Mouse (Mus musculus) layer of hippocampus, postnatal 25 days (tissue): ENCODE measurements at regions not wholly inside any gene's neighbourhood (a gene's known extent, or its start where the extent isn't known, plus 50 kb on each side); places are given as distances from the start of the nearest gene placed in this dataset.

ENCODE experiments used
- DNase-seq, 2 experiments: peaks; one replicate each; pipeline ENCODE4 v3.0.0; 2022; ENCODE audit warnings: mixed read lengths in 2 of 2, low spot score in 1 of 2; ENCODE audit errors: extremely low spot score in 1 of 2

DNA sequence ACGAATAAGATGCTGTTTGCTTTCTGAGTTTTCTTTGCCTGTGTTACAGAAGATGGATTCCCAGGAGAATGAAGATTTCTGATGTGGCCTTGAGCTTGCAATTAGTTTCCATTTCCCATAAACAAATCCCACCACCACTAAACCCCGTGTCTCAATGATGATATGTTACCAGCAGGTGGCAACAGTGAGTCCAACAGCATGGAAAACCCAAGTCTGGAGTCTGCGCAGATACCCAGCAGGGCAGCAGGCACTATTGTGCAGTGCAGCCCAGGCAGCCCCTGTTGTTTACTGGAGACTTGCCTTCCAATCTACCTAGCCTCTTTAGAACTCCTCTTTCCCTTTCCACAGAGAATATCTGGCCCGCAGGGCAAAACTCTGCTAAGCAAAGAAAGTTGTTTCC, 62.7 kb downstream of the Bmp2 start:
- DNase-seq, result peak in 1 of 2 experiments; percentile 15

DNA sequence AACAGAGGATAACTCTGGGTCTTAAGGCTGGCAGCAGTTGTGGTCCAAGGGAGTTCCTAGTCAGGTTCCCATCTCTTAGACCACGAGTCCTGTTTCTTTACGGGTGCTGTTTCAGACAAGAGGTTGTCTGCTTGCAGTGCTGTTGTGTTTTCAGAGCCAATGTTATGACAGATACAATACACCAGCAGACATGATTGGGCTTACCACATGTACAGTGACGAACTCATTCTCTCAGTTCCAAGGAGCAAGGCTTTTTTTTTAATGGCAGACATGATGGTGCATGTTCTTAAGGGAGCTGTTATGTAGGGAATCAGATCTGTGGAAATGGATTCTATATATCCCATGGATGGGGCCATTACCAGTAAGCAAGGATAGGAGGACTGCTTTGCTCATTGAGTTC, 63.3 kb downstream of the Bmp2 start:
- DNase-seq, result no peak

DNA sequence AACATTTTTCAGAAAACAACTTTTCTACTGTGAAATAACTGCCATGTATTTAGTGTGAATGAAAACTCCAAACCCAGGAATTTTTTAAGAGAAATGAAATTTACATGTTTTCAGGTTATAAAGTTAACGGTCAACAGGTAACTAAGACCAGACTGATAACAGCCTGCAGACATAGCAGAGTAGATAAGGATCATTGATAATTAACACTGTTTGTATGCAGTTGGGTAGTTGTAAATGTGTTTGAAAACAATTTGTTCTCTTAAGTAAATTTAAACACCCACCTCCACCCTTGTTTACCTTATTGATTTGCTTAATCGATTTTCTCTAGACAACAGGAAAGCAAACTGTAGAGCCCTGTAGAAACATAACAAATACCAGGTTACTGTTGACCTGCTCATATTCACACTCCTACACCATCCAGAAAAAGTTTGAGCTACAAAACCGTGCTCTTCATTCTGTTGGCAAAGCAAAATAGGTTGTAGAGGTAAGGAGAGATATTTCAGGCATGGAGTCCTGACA, 65.4 kb downstream of the Bmp2 start:
- no peak for DNase-seq

DNA sequence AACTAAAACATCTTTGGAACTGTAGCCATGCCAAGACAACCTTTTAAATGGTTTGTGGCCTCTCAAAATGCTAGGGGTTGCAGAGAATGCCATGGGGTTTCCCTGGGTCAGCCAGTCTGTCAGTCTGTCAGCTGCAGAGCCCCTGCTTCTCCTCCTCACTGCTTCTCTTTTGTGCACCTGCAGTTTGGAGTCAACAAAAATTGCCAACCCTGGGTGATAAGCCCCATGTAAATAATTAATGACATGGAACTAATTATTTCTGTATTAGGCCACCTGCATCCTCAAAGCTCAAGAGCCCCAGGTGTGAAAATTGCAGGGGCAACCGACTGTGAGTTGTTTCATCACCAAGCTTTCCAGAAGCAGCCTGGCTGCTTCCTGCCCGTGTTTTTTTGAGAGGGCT, 70.6 kb downstream of the Bmp2 start:
- no peak for DNase-seq

DNA sequence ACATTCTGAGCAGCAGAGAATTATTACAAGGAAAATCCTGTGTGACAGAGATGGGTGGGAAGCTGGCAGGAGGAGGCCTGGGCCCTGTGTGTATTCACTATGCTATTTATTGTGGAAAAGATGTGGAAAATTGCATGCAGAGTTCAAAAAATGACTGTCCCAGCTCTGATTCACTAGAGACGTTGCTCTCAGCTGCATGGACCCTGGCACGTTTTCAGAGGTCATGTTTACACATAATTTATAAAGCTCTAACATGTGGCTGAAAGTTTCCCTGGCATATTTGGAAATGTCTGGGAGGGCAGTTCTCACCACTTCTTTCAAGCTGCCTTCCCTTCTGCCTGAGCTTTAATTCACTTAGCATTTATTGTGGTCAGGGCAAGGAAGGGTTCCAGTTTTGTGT, 73.6 kb downstream of the Bmp2 start:
- DNase-seq, result no peak

DNA sequence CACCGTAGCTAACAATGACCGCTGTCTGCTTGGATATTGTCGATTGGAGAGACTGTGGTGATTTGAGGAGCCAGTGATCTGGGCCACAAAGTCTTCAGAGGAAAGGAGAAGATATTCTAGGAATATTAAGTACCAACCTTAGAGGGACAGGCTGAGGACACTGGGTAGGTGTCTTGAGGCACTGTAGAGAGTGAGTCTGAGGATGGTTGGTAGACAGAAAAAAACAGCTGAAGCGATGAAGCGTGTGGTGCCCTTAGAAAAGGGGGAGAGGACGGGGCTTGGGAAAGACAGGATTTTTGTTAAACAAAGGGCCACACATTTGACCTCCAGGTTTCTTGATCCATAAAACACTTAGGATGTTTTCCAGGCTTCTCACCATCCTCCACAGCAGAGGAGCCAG, 76.9 kb downstream of the Bmp2 start:
- no peak for DNase-seq

DNA sequence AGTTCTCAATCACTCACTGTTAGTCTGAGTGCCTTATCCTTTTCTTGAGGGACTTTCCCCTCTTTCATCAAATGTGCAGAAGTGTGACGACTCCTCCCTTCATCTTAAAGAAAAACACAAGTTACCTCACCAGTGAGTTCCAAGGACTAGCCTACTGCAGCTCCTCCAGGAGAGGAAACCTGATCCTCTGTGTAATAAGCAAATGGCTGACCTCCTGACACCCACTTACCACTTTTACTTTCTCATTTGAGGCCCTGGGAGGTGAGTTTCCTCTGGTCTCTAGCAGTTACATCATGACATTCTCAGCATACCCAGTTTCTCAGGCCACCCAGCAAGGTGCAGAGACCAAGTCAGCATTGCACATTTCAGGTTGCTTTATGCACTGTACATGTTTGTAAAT, 83.5 kb downstream of the Bmp2 start:
- DNase-seq, result no peak

DNA sequence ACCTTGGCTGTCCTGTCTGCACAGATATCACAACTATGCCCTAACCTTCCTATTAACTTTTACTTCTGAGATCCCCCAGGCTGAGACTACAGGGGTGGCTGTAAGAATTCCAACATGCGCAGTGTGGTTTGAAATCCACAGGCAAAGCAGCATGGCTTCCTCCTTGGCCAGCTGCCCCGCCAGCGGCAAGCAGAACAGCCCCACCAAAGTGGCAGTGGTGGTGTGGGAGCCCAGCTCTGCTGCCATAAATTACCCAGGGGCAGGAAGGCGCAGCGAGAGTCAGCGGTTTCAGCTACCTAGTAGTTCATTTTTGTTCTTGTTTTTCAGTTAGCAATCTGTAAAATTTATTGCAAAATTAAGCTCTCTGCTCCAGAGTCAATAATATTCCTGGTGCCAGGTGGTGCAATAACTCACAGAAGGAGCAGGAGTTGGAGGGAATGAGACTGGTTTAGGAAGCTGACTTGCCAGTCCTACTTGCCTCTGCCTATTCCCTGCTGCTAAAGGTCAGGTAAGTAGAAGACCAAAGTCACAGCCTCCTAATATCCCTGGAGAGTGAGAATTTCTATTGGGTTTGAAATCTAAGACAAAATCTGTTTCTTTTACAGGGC, 98.0 kb downstream of the Bmp2 start:
- DNase-seq, result no peak

DNA sequence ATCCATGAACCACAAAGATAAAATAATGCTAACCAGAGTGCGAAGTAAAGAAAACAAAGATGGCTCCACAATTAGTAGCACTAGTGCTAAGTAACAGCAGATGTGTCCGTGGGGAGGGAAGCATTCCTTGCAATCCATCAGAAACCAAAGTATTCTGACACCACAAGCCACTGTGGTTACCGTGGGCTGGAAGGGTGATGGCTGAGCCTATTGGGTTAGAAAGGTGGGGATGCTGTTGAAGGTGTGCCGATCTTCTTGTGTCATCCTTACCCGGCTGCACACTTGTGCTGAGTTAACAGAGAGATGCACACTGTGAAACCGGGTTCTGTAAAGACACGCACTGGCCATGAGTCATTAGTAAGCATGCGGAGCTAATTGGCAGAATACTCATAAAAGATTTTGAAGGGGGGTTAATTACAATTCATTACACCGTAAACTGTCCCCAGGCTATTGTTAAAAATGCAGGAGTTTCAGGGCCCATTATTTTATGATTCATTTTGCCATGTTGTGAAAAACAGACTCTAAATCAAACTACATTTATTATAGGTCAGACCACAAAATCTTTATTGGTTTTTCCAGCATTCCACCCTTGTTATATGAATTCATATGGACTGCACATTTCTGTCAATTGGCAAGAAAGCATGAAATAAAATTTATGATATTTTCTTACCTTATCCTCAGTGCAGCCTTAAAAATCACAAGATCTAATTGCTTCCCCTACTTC, 114.5 kb downstream of the Bmp2 start:
- DNase-seq, result no peak

DNA sequence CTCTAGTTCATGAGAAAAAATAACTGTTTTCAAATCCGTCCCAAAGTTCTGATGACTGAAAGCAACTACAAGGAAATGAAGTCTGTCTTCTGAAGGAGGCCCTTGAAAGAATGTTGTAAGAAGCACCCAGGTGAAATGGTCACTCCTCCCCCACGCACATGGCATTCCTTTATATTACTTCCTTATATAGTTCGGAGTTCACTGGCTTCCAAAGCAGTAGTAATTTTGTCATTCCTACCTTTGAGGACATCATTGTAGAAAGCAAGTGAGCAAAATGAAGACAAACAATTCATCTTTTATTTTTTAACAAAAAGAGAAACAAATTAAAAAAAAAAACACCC, 115.1 kb downstream of the Bmp2 start:
- DNase-seq, result no peak

DNA sequence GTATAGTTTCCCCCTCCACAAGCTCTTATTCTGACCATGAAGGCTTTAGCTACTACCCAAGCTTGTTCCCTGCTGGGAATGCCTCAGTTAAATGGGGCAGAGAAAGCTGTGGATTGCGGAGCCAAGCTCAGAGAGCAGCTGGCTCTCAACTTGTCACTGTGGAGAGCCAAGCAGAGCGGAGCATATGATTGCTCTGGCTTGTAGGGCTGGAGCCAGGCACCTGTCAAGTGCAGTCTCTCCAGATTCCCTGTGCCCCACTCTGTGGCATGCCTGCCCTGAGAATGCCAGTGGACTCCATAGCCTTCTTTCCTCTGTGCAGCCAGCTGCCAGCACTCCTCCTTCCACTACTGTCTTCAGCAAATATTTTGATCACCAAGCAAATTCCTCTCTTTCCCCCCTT, 117.9 kb downstream of the Bmp2 start:
- no peak for DNase-seq

DNA sequence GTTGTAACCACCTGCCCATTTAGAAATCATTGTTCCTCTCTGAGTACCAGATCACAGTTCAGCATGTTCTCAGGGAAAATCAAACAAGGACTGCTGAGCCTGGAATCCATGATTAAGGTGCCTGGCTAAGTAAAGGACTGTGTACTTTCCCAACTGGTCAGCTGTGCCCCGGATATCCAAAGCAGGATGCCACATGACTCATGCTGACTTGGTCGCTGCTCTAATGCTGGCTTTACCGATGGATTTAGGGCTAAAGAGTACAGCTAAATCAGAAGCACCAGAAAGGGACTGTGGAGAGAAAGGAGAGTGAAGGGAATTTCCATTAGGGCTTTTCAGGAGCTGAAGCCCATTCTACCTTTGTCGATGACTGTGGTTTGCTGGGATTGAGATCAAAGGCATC, 119.6 kb downstream of the Bmp2 start:
- no peak for DNase-seq

DNA sequence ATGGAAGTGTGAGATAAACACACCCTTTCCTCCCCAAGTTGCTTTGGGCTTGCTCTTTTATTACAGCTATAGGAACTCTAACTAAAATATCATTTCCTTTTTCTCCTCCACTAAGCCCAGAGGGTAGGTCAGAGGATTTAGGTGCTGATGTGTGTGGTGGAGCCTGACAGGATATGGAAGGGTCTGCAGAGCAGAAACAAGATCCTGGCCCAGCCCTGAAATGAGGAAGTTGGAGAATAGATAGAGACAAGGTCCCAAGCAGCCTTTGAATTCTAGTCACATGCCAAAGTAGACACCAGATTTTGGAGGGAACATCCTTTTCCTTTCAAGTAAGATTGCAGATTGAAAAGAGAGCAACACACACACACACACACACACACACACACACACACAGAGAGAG, 132.4 kb downstream of the Bmp2 start:
- DNase-seq, result no peak

DNA sequence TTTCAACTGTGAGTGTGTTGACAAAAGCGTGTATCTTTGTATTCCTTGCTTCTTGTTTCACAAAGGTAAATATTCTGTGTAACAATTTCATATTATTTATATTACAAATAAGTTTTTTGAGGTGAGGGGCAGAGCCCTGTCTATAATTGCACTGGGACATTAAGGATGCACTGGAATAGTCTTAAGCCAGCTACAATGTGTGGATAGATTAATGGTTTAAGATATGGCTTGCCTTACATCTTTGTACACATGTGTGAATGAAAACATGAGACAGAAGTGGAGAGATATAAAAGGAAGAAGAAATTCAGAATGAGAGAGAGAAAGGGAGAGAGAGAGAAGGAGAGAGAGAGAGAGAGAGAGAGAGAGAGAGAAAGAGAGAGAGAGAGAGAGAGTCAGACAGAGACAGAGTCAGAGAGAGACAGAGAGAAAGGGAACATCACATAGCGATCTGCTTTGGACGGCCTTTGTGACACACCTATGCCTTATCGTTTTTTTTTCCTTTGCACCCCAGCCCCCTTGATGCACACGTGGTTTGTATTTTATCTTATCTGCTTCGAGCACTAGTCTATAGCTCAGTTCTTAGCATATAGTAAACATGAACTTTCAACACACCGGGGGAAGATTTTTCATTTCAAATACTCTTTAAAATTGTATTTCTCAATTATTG, 136.3 kb downstream of the Bmp2 start:
- DNase-seq, result no peak

DNA sequence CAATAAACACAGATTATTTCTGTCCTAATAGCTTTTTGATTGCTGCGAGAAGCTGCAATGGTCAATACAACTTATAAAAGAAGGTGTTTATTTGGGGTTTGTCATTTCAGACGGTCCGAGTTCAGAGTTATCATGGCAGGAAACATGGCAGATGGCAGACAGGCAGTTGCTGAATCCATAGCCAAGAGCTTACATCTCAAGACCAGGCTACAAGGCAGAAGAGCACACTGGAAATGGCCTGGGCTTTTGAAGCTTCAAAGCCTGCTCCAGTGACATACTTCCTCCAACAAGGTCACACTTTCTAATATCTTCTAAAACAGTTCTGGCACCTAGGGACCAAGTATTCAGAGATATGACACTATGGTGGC, 136.8 kb downstream of the Bmp2 start:
- no peak for DNase-seq

DNA sequence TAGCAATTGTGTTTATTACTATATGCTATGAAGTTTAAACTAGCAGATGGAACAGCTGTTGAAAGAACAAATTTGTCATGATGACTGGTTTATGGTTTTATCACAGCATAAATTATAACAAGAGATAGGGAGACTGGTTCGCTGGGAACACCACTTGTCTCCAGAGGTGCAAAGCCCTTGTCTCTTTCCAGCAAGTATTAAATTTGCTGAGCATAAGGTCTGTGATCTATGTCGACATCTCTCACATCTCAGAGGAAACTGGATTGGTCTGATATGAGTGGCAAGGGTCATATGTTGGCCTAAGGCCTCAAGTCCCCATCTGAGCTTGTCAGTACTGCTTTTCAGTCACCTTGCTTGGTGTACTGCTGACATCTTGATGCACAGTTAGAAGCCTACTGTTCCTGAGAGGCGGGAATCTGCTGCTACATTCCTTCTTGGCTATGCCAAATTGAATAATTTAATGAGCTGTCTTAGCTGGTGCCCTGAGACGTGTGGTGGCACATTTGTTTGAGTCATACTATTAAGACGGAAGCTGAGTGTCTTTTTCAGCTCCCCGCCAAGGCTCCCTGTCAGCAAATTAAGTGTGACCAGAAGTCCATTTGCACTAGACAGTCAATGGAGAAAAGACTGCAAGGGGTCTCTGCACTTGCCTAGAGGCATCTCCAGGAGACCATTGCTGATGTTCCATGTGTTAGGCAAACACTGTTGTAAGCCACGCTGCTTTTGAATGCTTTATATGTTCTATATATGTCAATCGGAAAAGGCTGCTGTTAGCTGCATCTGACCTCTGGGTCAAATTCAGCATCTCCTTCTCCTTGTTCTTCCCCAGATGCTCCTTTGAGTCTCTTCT, 157.0 kb downstream of the Bmp2 start:
- no peak for DNase-seq

DNA sequence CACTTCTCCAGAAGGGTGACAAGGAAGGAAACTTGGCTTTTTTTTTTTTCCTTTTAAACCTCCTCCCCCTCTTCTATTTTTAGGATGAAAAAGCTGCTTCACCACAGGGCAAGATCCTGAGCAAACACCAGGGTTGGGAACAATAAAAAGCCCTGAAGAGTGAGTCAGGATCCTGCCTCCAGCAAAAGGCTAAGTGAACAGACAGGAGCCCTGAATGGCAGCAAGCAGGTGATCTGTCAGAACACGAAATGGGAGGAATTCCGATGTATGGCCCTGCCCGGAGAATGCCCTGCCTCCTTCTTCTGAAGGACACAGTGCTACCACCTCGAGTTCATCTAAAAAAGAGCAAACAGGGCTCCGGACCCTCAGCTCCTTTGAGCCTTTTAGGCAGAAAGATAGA, 164.3 kb downstream of the Bmp2 start:
- no peak for DNase-seq

DNA sequence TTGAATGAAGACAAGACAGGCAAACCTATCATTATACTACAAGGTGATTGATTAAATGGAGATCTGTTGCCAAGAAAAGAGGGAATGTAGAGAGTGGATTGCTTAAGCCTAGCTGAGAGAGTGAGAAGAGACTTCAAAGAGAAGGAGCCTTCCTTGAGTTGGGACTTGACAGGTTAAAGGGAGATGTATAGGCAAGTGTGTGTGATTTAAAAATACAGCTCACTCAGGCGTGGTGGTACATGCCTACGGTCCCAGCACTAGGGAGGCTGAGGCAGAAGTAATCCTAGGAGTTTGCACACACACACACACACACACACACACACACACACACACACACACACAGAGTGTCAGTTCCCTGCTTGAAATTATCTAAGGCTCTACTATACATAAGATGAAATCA, 165.1 kb downstream of the Bmp2 start:
- no peak for DNase-seq

DNA sequence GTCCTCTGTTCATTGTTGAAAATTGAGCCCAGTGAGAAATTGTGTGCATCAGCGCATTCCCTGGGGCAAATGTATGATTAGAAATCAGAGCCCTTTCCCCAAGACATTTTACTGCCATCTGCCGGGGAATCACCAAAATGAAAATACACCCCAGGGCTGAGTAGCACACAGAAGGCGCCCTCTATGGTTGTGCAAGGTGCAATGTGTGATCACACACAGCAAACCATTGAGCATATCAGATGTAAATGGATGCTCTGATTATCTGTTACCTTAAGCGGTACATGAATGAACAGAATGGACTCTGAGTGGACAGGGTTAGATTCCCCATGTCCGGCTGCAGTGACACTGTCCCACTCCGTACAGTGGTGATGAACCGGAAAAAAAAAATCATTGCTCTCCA, 172.4 kb downstream of the Bmp2 start:
- peak in 1 of 2 experiments; percentile 29 for DNase-seq

DNA sequence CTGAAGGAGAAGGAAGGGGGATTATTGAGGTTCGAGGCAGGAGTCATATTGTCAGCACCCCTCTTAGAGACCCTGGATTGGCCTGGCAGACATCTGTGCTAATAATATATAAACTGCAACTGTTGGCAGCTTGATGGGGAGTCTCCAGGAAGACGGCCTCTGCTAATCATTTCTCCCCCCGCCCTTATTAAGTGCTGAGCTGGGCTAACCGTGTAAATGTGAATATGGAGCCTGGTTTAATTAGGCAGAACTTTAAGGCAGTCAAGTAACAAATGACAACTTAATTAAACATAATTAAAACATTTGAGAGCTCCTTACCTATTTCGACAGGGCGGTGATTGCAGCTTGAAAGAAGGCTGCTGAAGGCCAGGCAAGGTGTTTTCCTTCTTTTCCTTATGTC, 172.8 kb downstream of the Bmp2 start:
- no peak for DNase-seq
